Mouse (Mus musculus) large intestine, adult 2 months (tissue): ENCODE data around the gene Nostrin. TPM values are rescaled to one million over a fixed set of nuclear protein-coding genes. Genes with fewer than 3 reads are reported as not detected.
A peak's percentile ranks its signal among the peaks of the same experiment; 100 is the strongest.

Experiments used
- DNase-seq: peaks from one replicate; pipeline ENCODE4 v3.0.0-alpha.2; 2012; ENCODE audit warnings: low read depth, low spot score
- WGBS: fragments of 180-500 bp; shearing (Covaris S2); methylation state at CpG from one replicate; pipeline ENCODE4 v1.1.7; 2018; 5-methylcytosine and 5-hydroxymethylcytosine counted together
- polyA plus RNA-seq: library from polyadenylated mRNA; depleted of rRNA; stranded (reverse); fragments of >200 nt; gene quantifications from 2 replicates; pipeline ENCODE4 v1.2.3, GENCODE M21; 2012; rRNA removed

The Nostrin gene
- 20.7 and 21.1 TPM in 2 replicates for polyA plus RNA-seq

DNA sequence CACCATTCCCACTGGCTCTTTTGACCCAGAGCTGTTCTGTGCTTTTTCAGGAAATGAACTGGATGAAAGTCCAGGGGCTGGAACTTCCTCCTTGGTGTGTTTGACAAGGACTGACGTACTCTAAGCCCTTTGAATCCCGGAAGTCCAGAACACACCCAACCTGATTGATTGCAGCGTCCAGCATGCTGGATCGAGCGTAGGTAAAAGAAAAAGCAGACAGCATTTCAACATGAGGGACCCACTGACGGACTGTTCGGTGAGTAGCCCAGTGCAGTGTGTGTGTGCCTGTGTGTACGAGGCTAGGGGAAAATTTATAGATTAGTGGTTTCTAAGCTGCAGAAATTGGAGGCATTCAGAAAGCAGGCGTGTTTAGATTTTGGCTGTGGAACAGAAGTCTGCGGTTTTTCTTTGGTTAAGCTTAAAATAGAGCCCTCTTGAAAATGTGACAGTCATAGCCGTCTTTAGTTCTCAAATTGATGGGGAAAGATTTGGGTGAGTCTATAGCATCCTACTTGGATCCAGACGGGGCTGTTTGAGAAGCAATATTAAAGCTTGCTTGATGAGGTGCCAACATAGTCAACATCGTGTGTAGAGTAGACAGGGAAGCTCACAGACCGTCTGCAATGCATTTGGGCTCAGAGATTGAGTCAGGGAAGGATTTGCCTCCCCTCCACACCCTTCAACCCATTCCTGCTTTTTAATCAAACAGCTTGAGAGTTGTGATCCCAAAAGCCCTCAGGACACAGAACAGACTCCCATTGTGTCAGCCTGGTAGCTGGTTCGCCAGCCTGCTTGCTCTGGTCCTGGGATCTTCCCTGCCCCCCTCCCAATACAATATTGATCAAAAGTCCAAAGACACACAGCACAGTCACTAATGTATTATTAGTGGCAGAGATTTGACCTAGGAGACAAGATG is at the start of gene Nostrin:
Gene Nostrin (plus strand): TSS at position 140 of the 916 bp plus-strand sequence.
- peak; percentile 92 for DNase-seq
- WGBS: 3% methylated on average over 15 of the region's 15 CpGs

DNA sequence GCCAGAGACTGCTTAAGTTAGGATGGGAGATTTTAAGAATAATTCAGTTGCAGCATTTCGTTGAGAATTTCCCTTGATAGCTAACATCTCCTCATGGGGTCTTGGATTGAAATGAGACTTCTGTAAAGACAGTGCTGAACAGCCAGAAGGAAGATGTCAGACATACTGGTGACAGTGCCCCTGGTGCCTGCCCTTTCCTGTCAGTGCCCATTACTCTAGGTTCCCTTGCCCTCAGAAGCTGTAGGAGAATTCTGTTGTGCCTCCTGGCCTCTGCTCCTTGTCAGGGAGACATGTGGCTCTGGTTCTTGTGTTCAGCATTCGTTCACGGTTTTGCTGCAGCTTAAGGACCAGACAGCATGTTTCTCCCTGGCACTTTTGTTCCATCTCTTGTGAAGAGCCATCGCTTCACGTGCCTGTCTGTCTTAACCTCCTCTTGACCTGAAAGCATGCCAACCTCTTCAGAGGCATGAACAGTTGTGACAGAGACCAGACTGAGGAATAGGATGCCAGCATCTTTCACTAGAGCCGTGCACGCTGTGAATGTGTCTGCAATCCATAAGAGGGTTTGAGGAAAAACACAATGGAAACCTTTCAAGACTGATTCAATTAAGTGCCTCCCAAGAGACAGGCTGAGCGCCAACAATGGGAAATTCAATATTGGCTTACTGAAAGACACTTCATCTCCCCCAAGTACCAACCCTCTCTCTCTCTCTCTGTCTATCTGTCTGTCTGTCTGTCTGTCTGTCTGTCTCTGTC is 48.9 kb upstream of the Nostrin start:
- 83% methylated on average over 8 of the region's 8 CpGs for WGBS
- no peak for DNase-seq

DNA sequence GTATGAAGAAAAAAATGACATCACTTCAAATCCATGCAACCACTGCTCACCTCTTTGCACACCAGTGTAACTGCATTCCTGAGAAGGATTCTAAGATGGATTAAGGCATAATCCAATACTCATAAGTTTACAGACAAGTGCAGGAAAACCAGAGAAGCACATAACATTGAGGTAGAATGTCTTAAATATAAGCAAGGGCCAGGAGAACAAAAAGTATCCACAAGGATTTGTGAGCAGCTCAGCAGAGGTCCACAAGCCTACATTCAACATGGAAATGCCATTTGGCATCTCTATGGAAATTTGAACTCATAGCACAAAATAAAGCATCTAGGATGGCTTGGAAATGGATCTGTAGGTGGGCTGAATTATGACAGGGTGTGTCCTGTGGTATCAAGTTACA is 39.8 kb upstream of the Nostrin start:
- no peak for DNase-seq

DNA sequence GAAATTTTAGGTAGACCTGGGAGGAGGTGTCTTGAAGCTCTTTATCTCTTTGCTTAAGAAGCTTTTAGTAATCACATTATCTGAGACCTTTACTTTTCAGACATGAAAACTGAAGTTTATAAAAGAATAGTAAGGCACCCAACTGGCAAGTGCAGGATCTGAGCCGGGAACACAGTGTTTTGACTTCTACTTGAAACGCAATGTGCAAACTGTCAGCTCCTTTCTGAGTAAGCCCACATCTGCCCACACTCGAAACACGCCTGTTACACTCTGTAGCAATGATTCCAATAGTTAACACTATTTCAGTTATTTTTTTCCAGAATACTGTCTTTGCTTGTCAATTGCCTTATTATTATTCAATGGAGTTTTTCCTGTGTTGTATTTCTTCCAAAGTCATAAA is 38.8 kb upstream of the Nostrin start:
- no peak for DNase-seq
- 81% methylated on average over 4 of the region's 4 CpGs for WGBS

DNA sequence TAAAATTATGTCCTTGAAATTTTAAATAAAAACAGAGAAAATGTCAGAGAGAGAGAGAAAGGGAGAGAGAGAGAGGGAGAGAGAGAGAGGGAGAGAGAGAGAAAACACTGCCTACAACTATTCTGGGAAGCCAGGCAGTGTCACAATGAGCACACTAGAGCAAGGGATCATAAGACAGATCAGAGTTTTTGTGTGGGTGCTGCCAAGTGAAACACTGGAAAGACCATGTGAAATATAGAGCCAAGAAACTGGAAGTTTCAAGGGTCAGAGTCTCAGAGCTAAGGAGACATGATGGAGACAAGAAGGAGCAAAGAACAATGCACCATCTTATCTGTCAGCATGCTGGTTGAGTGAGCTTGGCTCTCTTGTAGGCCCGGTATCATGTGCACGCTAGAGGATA is 38.1 kb upstream of the Nostrin start:
- 97% methylated on average over 2 of the region's 2 CpGs for WGBS
- DNase-seq: no peak

DNA sequence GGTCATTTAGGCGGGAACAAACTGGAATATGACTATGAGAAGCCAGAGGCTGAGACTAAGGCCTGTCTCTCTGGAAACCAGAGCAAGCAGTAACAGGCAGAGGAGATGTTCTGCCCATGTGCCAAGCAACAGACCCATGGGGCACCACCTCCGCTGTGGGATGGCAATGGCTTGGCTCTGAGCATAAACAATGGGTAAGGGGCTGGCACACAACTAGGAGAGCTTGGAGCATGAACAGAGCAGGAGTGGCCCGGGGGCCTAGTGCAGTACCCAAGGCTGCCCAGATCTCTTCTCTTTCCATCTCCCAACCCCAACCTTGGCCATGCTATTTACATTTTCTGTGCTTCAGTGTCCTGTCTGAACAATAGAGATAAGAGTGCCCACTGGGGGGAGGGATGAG is 36.9 kb upstream of the Nostrin start:
- WGBS: 91% methylated on average over 3 of the region's 3 CpGs
- no peak for DNase-seq

DNA sequence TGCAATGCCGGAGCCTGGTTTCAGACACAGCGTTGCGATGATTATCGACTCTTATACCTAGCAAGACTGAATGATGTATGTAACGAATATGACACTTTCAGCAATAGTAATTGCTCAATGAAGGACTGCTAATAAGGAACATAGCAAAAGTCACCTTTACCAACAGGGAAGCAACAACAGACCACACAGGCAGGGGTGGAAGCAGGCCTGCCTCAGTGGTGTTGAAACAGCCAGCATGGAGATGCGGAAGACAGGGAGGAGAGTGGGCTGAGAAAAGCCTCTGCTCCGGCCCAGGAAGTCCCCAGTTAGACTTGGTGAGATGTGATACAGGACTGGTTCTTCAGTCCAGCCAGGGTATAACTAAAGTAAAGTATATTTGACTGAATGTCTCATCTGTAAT is 36.5 kb upstream of the Nostrin start:
- 97% methylated on average over 7 of the region's 7 CpGs for WGBS

DNA sequence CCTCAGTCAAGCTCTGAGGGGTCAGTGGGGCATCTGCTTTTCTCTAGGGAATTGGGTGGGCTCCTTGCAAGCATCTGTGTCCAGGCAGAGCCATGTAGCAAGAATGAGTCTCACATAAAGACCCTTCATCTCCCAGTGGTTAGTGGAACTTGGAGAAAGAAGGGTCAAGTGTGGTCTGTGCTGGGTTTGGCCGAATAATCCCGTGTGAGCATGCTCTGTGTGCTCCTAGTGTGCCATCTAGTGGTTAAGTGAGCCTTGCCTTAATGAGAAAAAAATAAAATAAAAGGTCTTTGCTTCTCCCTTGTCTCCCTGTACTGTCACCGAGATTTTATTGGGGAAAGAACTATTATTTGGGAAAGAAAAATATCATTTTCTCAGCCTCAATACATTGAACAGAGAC is 34.9 kb upstream of the Nostrin start:
- WGBS: 8% methylated on average over 3 of the region's 3 CpGs
- DNase-seq: peak; percentile 25

More for the DNA sequence above, 36.5 kb upstream of the Nostrin start:
- no peak for DNase-seq

DNA sequence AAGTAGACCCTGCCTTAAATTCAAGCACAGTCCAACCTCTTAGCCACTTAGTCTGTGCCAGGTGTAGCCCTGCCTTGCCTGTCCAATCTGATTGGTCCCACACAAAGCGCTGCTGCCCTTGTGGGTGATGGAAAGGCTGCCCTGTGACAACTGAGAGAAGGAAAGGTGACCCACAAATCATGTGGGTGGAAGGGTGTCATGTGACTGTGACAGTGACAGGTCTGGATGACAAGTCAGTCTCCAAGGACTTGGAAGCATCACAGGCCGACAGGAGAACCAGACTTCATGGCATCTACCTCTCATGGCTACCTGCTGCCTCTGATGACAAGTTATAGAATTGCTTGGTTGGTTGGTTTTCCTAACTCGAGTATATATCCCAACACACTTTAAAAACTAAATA is 32.1 kb upstream of the Nostrin start:
- WGBS: 86% methylated on average over 3 of the region's 3 CpGs
- DNase-seq: no peak

DNA sequence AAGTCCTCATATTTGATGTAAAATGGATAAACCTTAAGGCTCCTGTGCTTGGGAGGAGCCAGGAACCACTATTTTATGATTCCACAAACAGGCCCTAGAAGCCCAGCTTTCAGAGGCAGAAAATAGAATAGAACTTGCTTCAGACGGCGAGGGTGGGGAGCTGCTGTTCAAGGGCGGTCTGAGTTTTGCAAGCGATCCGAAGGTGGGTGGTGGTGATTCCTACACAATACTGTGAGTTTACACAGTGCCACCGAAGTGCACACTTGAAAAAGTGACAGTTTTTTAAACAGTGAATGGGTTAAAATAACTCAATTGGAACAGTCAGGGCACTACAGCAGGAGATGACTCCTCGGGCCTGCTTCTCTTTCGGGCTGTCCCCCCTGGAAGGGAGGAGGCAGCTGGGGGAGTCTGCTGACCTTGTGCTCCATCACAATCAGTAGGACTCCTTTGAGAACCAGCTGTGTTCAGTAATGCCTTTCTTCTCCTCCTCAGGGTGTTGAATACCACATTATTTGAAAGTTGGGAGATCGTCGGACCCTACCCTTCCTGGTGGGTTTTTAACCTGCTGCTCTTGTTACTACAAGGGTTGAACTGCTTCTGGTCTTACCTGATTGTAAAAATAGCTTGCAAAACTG is 31.0 kb upstream of the Nostrin start:
- 75% methylated on average over 10 of the region's 10 CpGs for WGBS

DNA sequence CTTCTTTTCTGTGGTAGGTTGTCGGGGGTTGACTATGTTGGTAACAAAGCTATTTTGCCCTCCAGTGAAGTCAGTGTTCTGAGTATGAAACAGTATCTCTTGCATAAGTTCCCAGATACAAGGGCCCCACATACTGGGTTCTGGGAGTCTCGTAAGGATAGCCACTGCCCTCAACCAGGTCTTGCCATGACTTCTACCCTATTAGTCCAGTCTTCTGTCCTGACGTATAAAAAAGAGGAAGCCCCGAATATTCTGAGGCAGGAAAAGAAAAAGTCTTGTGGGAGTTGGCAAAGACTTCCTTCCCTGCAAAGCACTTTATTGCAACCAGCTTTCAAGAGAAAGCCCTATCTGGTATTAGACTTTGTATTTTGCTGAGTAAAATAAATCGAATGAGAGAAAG is 26.4 kb upstream of the Nostrin start:
- WGBS: 66% methylated on average over 5 of the region's 5 CpGs
- DNase-seq: no peak

More for the DNA sequence above, 31.0 kb upstream of the Nostrin start:
- DNase-seq: no peak

DNA sequence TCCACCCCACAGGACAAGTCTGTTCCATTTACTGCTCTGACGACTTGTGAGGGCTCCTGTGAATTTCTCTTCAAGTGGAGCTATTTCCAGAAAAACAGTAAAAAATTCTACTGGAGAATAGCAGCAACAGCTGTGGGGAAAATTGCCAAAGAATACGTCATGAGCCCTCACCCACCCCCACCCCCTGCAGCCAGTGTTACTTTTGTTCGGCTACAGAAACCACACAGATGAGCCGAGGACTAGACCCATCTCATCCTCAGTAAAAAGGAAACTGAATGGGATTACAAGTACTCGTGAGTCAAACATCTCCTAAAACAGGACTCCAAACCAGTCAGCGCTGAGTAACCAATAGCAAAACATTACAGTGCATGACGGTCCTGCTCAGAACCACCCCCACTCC is 25.9 kb upstream of the Nostrin start:
- WGBS: 64% methylated on average over 7 of the region's 7 CpGs
- DNase-seq: no peak

DNA sequence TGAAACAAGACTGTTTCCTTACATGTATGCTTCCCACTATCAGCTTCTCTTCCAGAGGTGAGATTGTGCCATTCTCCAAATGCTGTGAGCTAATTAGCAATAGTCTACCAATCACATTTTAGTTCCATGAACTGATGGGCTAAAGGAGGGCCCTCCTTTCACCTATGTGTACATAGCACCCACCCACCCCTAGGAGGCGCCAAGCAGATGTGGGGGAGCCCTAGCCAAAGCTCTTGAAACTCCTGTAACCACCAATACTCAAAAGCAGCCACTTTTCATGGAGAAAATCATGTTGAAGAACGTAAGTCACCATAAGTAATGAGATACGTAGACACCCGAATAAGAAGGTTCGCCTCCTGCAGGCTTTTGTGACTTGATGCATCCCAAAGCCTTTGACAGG is 23.0 kb upstream of the Nostrin start:
- WGBS: 95% methylated on average over 5 of the region's 5 CpGs
- DNase-seq: no peak

DNA sequence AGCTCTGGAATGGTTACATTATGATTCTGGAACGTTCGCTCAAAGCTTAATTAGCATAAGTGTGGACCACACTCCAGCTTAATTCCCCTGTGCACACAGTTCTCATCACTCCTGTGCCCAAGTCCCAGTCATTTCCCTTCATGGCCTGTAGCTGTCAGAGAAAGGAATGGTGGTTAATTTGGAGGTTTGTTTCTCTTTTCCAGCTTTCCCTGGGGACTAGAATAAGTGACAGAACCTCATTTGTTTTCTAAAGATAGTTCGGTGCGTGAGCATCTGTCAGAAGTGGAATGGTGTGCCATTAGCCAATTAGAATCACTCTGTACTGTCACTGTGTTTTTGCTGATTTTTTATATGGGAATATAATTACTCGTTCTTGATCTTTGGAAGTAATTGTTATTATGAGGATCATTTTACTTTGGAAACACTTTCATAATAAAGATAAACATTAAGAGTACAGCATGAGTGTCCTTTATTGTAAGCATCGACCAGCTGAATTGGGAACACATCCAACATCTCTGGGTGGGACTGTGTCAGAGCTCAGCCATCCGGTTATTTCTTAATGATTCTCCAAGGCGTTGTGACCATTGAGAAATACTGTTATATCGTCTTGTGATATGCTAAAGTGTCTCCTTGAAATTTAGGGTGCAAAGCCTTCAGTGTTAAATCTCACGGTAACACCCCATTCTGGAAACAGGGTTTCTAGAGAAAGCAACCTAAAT is 21.6 kb upstream of the Nostrin start:
- no peak for DNase-seq
- WGBS: 73% methylated on average over 10 of the region's 10 CpGs

DNA sequence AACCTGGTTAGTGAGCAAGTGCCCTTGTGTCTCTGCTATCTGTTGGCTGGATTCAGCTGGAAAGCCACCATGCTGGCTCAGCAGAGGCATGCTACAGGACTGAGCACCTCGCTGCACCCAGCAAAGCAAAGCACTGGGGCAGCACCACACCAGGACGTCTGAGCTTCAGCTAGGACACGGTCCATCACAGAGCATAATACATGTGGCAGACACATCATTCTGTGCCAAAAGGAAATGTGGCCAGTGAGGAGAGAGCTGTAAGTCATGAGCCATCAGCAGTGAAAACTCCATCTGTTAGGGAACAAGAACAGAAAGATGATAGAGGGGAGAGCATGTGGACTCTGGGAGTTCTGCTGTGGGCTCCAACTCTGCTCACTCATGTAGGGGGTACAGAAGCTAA is 19.7 kb upstream of the Nostrin start:
- 80% methylated on average over 3 of the region's 3 CpGs for WGBS
- DNase-seq: no peak

DNA sequence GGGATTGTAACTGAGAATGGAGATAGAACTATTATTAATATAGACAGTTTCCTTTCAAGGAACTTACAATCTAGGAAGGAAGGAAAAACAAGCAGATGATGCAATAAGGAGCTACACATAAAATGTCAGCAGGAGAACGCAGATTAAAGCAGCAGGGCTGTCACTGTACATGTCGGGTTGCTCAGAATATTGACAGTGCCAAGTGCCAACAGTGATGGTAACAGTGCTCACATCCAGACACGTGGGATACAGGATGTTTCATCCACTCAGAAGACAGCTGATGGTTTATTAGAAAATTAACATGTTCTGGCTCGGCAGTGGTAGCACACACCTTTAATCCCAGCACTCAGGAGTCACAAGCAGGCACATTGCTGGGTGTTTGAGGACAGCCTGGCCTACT is 18.8 kb upstream of the Nostrin start:
- DNase-seq: no peak
- 62% methylated on average over 4 of the region's 4 CpGs for WGBS

DNA sequence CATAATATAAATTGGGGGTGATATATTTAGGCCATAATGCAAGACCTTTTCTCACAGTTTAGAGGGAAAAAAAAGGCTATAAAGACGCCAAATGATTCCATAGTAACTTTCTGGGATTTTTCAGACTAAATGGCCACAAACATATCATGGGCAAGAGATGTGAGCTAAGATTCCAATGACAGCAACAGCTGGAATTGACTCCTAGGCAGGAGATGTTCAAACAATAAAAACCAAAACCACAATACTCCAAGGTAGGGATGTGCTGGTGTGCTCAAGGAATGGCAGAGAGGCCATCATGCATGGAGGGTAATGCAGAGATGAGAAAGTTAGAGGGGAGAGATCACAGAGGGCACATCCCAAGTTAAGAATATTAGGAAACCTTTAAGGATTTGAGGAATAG is 16.6 kb upstream of the Nostrin start:
- 79% methylated on average over 1 of the region's 1 CpGs for WGBS
- no peak for DNase-seq

DNA sequence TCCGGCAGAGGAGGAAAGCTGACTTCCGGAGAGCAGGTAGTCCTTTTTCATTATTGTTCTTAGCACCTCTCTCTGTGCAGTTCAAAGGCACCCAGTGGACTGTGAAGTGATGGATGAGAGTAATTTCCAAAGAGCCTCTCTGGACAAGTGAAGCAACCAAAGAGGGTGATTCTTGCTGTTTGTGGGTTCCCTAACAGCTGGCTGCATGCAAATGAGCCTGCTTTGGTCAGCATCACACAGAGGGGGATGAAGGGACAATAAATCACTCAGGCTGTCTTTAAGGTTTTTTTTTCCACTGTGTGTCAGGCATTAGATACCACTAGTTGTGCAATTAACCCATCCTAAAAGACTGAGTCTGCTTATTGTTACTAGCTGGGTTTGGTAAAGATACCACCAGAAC is 15.9 kb upstream of the Nostrin start:
- WGBS: 68% methylated on average over 2 of the region's 2 CpGs
- no peak for DNase-seq

DNA sequence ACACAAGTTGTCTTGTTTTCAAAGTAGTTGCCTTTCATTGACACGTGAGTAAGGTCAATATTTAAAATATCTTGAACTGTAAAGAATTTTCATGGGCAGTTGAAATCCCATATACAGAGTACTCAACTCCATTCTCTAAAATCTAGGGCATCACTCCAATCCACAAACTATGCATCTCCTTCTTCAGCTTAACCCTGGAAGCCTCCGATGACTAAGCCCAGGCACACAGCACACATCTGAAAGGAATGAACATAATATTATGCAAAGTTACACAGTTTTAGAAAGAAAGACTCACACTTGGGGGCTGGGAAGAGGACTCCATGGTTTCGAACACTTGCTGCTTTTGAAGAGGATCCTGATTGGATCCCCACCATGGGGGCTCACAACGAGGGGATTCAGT is 13.9 kb upstream of the Nostrin start:
- DNase-seq: no peak
- WGBS: 80% methylated on average over 4 of the region's 4 CpGs

DNA sequence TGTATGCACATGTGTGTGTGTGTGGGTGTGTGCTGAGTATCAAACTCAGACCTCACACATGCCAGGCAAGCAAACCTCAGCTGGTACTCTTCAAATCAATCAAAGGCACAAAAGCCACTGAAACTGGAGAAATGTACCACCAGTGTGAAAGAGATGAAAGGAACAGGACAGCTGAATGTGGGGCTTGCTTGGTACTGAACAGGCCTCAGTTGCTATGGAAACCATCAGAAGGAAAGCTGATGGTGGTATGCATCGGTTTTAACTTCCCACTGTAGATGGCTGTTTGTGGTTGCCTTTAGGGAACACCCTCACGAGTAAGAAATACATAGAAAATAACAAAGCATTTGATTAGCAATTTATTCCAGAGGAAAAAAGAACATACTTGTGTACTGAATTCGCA is 10.2 kb upstream of the Nostrin start:
- no peak for DNase-seq
- 82% methylated on average over 3 of the region's 3 CpGs for WGBS
